Mouse (Mus musculus) limb, embryonic 14.5 days (tissue): ENCODE results near the gene Slco2b1. TPM values are rescaled to one million over a fixed set of nuclear protein-coding genes. Genes with fewer than 3 reads are reported as not detected.

Experiments used
- ATAC-seq: fragments of 200-750 bp; cut with Nextera tagmentation; 2 replicates; pipeline ENCODE4 v1.8.0; 2017; ENCODE audit warnings: low read depth, moderate number of reproducible peaks, moderate TSS enrichment; ENCODE audit not compliant: low FRiP score
- DNase-seq: peaks from one replicate; pipeline ENCODE4 v3.0.0-alpha.2; 2015; ENCODE audit warnings: low spot score
- H3K27ac ChIP-seq: fragments of 300-500 bp; sonication (generic); replicated peaks from 2 replicates; pipeline ENCODE4 v1.5.1; 2014; ENCODE audit warnings: low read depth, mild to moderate bottlenecking, low read length, moderate library complexity, mixed read lengths
- H3K27me3 ChIP-seq: fragments of 300-500 bp; sonication (generic); 2 replicates; pipeline ENCODE4 v1.6.1; 2014; ENCODE audit warnings: low read length, mixed read lengths; ENCODE audit not compliant: control insufficient read depth, insufficient read depth
- H3K36me3 ChIP-seq: fragments of 300-500 bp; sonication (generic); 2 replicates; pipeline ENCODE4 v1.6.1; 2014; ENCODE audit warnings: mild to moderate bottlenecking, low read length, moderate library complexity, mixed read lengths; ENCODE audit not compliant: control insufficient read depth, insufficient read depth
- H3K4me1 ChIP-seq: fragments of 300-500 bp; sonication (generic); 2 replicates; pipeline ENCODE4 v1.6.1; 2014; ENCODE audit warnings: antibody characterized with exemption, low read length, mixed read lengths; ENCODE audit not compliant: control insufficient read depth, insufficient read depth
- H3K4me2 ChIP-seq: fragments of 300-500 bp; sonication (generic); replicated peaks from 2 replicates; pipeline ENCODE4 v1.6.1; 2014; ENCODE audit warnings: low read depth, mild to moderate bottlenecking, low read length, moderate library complexity; ENCODE audit not compliant: severe bottlenecking
- H3K4me3 ChIP-seq: fragments of 300-500 bp; sonication (generic); replicated peaks from 2 replicates; pipeline ENCODE4 v1.5.1; 2014; ENCODE audit warnings: low read length
- H3K9ac ChIP-seq: fragments of 300-500 bp; sonication (generic); 2 replicates; pipeline ENCODE4 v1.6.1; 2014; ENCODE audit warnings: mild to moderate bottlenecking, low read depth, low read length, moderate library complexity; ENCODE audit not compliant: severe bottlenecking
- H3K9me3 ChIP-seq: fragments of 300-500 bp; sonication (generic); 2 replicates; pipeline ENCODE4 v1.6.1; 2016; ENCODE audit warnings: low read length; ENCODE audit not compliant: control insufficient read depth
- POLR2A ChIP-seq: fragments of 200-500 bp; IDR thresholded peaks from 2 replicates; pipeline ENCODE4 v1.8.0; 2012; ENCODE audit warnings: inconsistent platforms, mild to moderate bottlenecking, moderate library complexity, borderline replicate concordance; ENCODE audit not compliant: insufficient read depth, insufficient read length; ENCODE audit errors: extremely low read depth
- WGBS: fragments of 180-500 bp; shearing (Covaris S2); extraction: QIAGEN DNeasy Blood & Tissue Kit; methylation state at CpG from one replicate; pipeline ENCODE4 v1.1.7; 2014; 5-methylcytosine and 5-hydroxymethylcytosine counted together
- polyA plus RNA-seq, 2 experiments: library from polyadenylated mRNA; depleted of rRNA in 1 of 2; stranded (reverse) in 1 of 2; unstranded in 1 of 2; fragments of >200 nt; fragmentation: Nextera tagmentation in 1 of 2; extraction: Ambion mirVana in 1 of 2; gene quantifications; 2 replicates each; pipeline versions ENCODE4 v1.2.1 to v1.2.3; 2012 to 2014

The Slco2b1 gene
- polyA plus RNA-seq, 2 experiments = 3.2 to 4.7 TPM

GRCm38 (mm10) chr7:99674890-99675289 is 36.2 kb downstream of the Slco2b1 start:
- no peaks in the 10 kb centered on the region for H3K9me3 ChIP-seq
- DNase-seq = no peak
- no peak overlapping the region for H3K27ac ChIP-seq
- H3K36me3 ChIP-seq = no peaks in the 10 kb centered on the region
- H3K4me3 ChIP-seq = no peak overlapping the region
- TF ChIP-seq POLR2A = no peak
- WGBS = 69% methylated on average over 3 of the region's 3 CpGs
- H3K4me2 ChIP-seq = no peak overlapping the region
- H3K9ac ChIP-seq = no peak overlapping the region
- no peak for ATAC-seq
- no peaks in the 10 kb centered on the region for H3K4me1 ChIP-seq
- H3K27me3 ChIP-seq = no peaks in the 10 kb centered on the region

- TF ChIP-seq POLR2A = no peak
- Histone ChIP-seq H3K4me1 (no peaks in the 10 kb centered on the region), H3K4me3 (no peak overlapping the region), H3K9me3 (no peaks in the 10 kb centered on the region), H3K9ac (no peak overlapping the region), H3K36me3 (no peaks in the 10 kb centered on the region), H3K27me3 (no peaks in the 10 kb centered on the region), H3K27ac (no peak overlapping the region), H3K4me2 (no peak overlapping the region)
- ATAC-seq = no peak
- DNase-seq = no peak
- WGBS = 74% methylated on average over 5 of the region's 5 CpGs
These were observed 36.9 kb downstream of the Slco2b1 start for GRCm38 (mm10) chr7:99674209-99674608.

GRCm38 (mm10) chr7:99673188-99673587 is 38.0 kb downstream of the Slco2b1 start:
- H3K27ac ChIP-seq = no peak overlapping the region
- H3K4me1 ChIP-seq = no peaks in the 10 kb centered on the region
- no peak overlapping the region for H3K4me3 ChIP-seq
- no peak overlapping the region for H3K4me2 ChIP-seq
- no peak for DNase-seq
- no peak for TF ChIP-seq POLR2A
- no peaks in the 10 kb centered on the region for H3K36me3 ChIP-seq
- ATAC-seq = no peak
- WGBS = 79% methylated on average over 8 of the region's 8 CpGs
- no peaks in the 10 kb centered on the region for H3K27me3 ChIP-seq
- H3K9ac ChIP-seq = no peak overlapping the region
- H3K9me3 ChIP-seq = no peaks in the 10 kb centered on the region

- TF ChIP-seq POLR2A = no peak
- no peak overlapping the region for H3K4me3 ChIP-seq
- H3K36me3 ChIP-seq = no peaks in the 10 kb centered on the region
- H3K9me3 ChIP-seq = no peaks in the 10 kb centered on the region
- DNase-seq = no peak
- no peak overlapping the region for H3K4me2 ChIP-seq
- no peak overlapping the region for H3K27ac ChIP-seq
- no peak overlapping the region for H3K9ac ChIP-seq
- H3K4me1 ChIP-seq = no peaks in the 10 kb centered on the region
- H3K27me3 ChIP-seq = no peaks in the 10 kb centered on the region
- no peak for ATAC-seq
- WGBS = 80% methylated on average over 9 of the region's 9 CpGs
These were observed 39.4 kb downstream of the Slco2b1 start for GRCm38 (mm10) chr7:99671544-99672435.

GRCm38 (mm10) chr7:99670915-99671314 is 40.2 kb downstream of the Slco2b1 start:
- Histone ChIP-seq H3K9ac (no peak overlapping the region), H3K36me3 (no peaks in the 10 kb centered on the region), H3K27ac (no peak overlapping the region), H3K4me1 (no peaks in the 10 kb centered on the region), H3K27me3 (no peaks in the 10 kb centered on the region), H3K4me3 (no peak overlapping the region), H3K4me2 (no peak overlapping the region), H3K9me3 (no peaks in the 10 kb centered on the region)
- TF ChIP-seq POLR2A = no peak
- DNase-seq (no peak), ATAC-seq (no peak)
- 69% methylated on average over 4 of the region's 4 CpGs for whole genome bisulfite sequencing
